Mouse (Mus musculus) embryonic facial prominence, embryonic 15.5 days (tissue): ENCODE measurements around the gene Ifitm1. TPM values are rescaled to one million over a fixed set of nuclear protein-coding genes. Genes with fewer than 3 reads are reported as not detected.

Experiments used
- ATAC-seq: fragments of 200-750 bp; cut with Nextera tagmentation; 2 replicates; pipeline ENCODE4 v1.8.0; 2017; ENCODE audit warnings: low read depth, moderate TSS enrichment; ENCODE audit not compliant: insufficient number of reproducible peaks, low FRiP score, low TSS enrichment
- H3K27ac ChIP-seq: fragments of 300-500 bp; sonication (generic); replicated peaks from 2 replicates; pipeline ENCODE4 v1.5.1; 2015; ENCODE audit warnings: mild to moderate bottlenecking, inconsistent platforms
- H3K27me3 ChIP-seq: fragments of 300-500 bp; sonication (generic); 2 replicates; pipeline ENCODE4 v1.6.1; 2015; ENCODE audit warnings: inconsistent platforms
- H3K36me3 ChIP-seq: fragments of 300-500 bp; sonication (generic); 2 replicates; pipeline ENCODE4 v1.6.1; 2015; ENCODE audit warnings: mild to moderate bottlenecking, inconsistent platforms
- H3K4me1 ChIP-seq: fragments of 300-500 bp; sonication (generic); 2 replicates; pipeline ENCODE4 v1.6.1; 2015; ENCODE audit warnings: inconsistent platforms
- H3K4me2 ChIP-seq: fragments of 300-500 bp; sonication (generic); replicated peaks from 2 replicates; pipeline ENCODE4 v1.6.1; 2015; ENCODE audit warnings: mild to moderate bottlenecking, inconsistent platforms
- H3K4me3 ChIP-seq: fragments of 300-500 bp; sonication (generic); replicated peaks from 2 replicates; pipeline ENCODE4 v1.5.1; 2015; ENCODE audit warnings: mild to moderate bottlenecking, inconsistent platforms
- H3K9ac ChIP-seq: fragments of 300-500 bp; sonication (generic); 2 replicates; pipeline ENCODE4 v1.6.1; 2015; ENCODE audit warnings: inconsistent platforms
- H3K9me3 ChIP-seq: fragments of 300-500 bp; sonication (generic); replicated peaks from 2 replicates; pipeline ENCODE4 v1.6.1; 2016; ENCODE audit warnings: inconsistent platforms
- WGBS: fragments of 180-500 bp; shearing (Covaris S2); methylation state at CpG from one replicate; pipeline ENCODE4 v1.1.7; 2015; 5-methylcytosine and 5-hydroxymethylcytosine counted together
- polyA plus RNA-seq: library from polyadenylated mRNA; unstranded; fragments of >200 nt; fragmentation: Nextera tagmentation; extraction: Ambion mirVana; gene quantifications from 2 replicates; pipeline ENCODE4 v1.2.1, GENCODE M21; 2015

Ifitm1 gene
- polyA plus RNA-seq, 1 experiment from 2014 or later, result 137 TPM

DNA sequence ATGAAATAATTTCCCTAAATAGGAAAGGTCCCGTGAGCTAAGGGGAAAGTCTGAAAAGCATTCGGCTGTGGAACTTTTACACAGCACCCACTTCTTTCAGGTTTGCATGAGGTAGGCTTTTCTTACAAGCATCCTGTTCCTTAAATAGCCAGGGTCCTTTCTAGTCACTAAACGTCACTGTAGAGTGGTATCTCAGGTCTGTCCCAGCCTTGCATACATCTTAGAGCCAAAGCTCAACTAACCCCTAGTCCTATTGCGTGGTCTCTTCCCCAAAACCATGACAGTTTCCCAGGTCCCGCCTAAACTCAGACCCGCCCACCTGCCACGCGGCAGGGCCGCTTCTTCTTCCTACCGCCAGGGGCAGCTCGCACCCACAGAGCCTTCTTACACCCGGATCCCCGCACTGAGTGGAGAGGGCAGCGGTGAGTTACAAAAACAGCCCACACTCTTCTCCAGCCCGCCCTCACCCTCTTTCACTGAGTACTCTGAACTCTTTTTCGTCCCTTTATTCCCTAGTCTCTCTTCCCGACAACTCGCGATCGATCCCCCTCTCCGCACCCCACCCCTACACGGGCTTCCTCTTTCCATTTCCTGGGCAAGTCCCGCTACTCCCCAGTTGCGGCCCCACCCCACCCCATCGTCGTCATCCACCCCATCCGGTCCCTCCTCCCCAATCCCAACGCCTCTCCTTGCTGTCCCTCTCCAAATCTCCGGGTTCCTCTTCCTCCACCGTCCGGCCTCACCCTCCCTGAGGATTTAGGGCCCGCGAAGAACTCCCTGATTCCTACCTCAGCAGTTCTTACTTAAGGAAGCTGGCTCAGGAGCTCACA lies 25.6 kb upstream of the Ifitm1 start, which contains the start of gene Pgghg:
Pgghg (plus strand) TSS at position 170 of the 830 bp plus-strand sequence.
- Histone ChIP-seq H3K27ac (peak within 1 kb of the TSS; percentile 99), H3K9ac (peak within 1 kb of the TSS; percentile 51), H3K27me3 (0 out of 2 replicates have a peak, but pooled peaks cover 4% of the 10 kb centered on the region), H3K36me3 (peaks cover 21% of the 10 kb centered on the region), H3K9me3 (no peaks in the 10 kb centered on the region), H3K4me3 (peak within 1 kb of the TSS; percentile 59), H3K4me1 (peaks cover 41% of the 10 kb centered on the region), H3K4me2 (peak within 1 kb of the TSS; percentile 64)
- peak; percentile 89 for ATAC-seq
- WGBS, result 2% methylated on average over 33 of the region's 33 CpGs

DNA sequence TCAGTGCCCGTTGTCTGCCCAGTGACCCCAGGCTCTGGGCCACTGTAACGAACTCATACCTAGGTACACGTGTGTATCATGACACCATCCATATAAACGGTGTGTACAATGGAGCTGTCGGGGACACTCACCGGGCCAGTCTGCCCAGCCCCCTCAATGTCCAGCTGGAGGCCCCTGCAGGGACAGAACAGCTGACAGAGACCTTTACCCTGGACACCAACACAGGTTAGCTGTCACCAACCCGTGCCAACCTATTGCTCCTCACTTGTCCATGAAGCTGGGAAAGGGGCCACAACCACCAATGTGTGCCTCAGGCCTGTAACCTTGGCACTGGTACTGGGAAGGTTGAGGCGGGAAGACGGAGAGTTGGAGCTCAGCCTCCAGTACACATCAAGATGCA lies 24.7 kb upstream of the Ifitm1 start:
- Histone ChIP-seq H3K9ac (peak overlapping the region; percentile 51), H3K4me1 (peaks cover 41% of the 10 kb centered on the region), H3K27me3 (no peaks in the 10 kb centered on the region), H3K9me3 (no peaks in the 10 kb centered on the region), H3K36me3 (peaks cover 30% of the 10 kb centered on the region), H3K27ac (peak overlapping the region; percentile 99), H3K4me3 (peak overlapping the region; percentile 59), H3K4me2 (peak overlapping the region; percentile 64)
- no peak for ATAC-seq
- 45% methylated on average over 9 of the region's 9 CpGs for WGBS

DNA sequence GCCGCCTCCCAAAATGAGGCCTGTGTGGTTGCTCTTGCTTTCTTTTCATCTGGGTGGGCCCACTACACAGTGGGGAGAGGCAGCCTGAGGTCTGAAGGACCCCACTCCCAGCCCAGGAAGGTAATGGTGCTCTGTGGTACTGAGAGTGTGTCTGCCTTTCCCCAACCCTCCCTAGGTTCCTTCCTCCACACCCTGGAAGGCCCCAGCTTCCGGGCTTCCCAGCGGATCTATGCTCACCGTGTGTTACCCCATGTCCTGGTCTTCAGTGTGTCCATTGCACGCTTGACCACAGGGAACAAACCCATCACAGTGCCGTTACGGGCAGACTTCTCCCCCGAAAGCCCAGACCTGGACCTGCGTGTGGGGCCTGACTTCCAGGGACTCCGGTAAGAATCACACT lies 24.2 kb upstream of the Ifitm1 start:
- Histone ChIP-seq H3K36me3 (peaks cover 35% of the 10 kb centered on the region), H3K4me2 (peak overlapping the region; percentile 64), H3K9ac (no peak overlapping the region), H3K4me1 (peaks cover 41% of the 10 kb centered on the region), H3K27me3 (no peaks in the 10 kb centered on the region), H3K4me3 (no peak overlapping the region), H3K27ac (peak overlapping the region; percentile 99), H3K9me3 (no peaks in the 10 kb centered on the region)
- whole genome bisulfite sequencing, result 85% methylated on average over 10 of the region's 10 CpGs
- no peak for ATAC-seq

DNA sequence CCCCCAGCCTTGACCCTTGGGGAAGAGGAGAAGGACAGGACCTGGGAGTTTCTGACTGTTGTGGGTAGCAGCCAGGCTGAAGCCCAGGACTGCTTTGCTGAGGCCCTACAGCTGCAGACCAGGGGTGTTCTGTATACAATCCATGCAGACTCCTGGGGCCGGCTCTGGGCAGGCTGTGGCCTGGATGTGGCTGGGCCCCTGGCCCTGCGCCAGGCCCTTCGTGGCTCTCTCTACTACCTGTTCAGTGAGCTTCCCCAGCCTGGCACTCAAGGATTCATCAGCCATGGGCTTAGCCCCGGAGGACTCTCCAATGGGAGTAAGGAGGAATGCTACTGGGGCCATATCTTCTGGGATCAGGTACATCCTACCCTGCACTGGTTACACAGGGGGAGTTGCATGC lies 23.7 kb upstream of the Ifitm1 start:
- H3K9ac ChIP-seq, result no peak overlapping the region
- no peak overlapping the region for H3K4me3 ChIP-seq

DNA sequence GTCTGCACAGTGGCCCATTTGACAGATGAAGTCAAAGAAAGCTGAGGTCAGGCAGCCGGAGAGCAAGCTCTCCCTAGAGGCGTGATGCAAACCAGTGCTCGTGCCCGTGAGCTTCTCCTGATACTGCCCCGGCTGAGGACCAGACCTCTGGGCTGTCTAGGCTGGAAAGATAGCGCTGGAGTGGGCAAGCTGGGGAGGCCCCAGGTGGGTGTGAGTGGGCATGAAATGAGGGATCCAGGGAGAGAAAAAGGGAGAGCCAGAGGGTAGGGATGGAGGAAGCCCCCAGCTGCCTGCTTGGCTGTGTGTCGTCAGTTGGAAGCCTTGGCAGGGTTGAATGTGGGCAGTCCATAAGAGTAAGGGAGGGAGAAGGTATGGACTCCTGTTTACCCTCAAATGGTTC lies 22.8 kb upstream of the Ifitm1 start:
- no peak overlapping the region; the same call in 1 of the 2 replicates for H3K27ac ChIP-seq
- ATAC-seq, result no peak
- H3K4me2 ChIP-seq, result no peak overlapping the region
- peaks cover 49% of the 10 kb centered on the region for H3K36me3 ChIP-seq
- peaks cover 37% of the 10 kb centered on the region for H3K4me1 ChIP-seq
- 83% methylated on average over 7 of the region's 7 CpGs for WGBS
- no peak overlapping the region for H3K4me3 ChIP-seq
- H3K9ac ChIP-seq, result no peak overlapping the region
- H3K27me3 ChIP-seq, result no peaks in the 10 kb centered on the region
- H3K9me3 ChIP-seq, result no peaks in the 10 kb centered on the region

More for the DNA sequence above, 23.7 kb upstream of the Ifitm1 start:
- Histone ChIP-seq H3K9me3 (no peaks in the 10 kb centered on the region), H3K27me3 (no peaks in the 10 kb centered on the region), H3K27ac (peak overlapping the region; percentile 99), H3K4me1 (peaks cover 41% of the 10 kb centered on the region), H3K4me2 (no peak overlapping the region), H3K36me3 (peaks cover 40% of the 10 kb centered on the region)
- no peak for ATAC-seq
- 75% methylated on average over 4 of the region's 4 CpGs for WGBS

DNA sequence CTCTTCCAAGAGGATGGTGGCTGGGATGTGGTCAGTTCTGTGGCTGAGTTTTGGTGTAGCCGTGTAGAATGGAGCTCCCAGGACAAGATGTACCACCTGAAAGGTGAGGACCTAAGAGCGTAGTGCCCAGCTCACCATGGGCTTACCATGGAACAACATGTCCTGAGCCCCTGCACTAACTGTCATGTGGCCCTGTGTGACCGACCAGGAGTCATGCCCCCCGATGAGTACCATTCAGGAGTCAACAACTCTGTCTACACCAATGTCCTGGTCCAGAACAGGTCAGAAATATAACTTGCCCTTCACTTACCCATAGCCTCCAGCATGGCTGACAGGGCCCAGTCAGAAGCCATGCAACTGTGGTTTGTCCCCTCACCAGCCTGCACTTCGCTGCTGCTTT lies 21.8 kb upstream of the Ifitm1 start:
- no peaks in the 10 kb centered on the region for H3K27me3 ChIP-seq
- H3K4me2 ChIP-seq, result no peak overlapping the region
- H3K27ac ChIP-seq, result no peak overlapping the region
- H3K9me3 ChIP-seq, result no peaks in the 10 kb centered on the region
- no peak for ATAC-seq
- H3K4me3 ChIP-seq, result no peak overlapping the region
- peaks cover 57% of the 10 kb centered on the region for H3K36me3 ChIP-seq
- H3K4me1 ChIP-seq, result peaks cover 35% of the 10 kb centered on the region
- H3K9ac ChIP-seq, result no peak overlapping the region
- WGBS, result 95% methylated on average over 5 of the region's 5 CpGs

DNA sequence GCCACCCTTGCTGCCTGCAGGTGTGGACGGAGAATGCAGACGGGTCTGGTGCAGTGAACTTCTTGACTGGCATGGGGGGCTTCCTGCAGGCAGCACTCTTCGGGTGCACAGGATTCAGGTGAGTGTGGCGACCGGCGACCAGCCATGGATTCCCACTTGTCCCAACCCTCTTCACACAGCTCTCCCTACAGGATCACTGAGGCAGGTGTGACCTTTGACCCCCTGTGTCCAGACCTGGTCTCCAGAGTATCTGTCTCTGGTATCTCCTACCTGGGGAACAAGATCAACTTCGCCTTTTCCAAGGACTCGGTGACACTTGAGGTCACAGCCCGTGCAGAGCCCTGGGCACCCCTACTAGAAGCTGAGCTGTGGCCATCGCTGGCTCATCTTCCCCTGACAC lies 20.7 kb upstream of the Ifitm1 start:
- H3K27ac ChIP-seq, result no peak overlapping the region
- H3K4me2 ChIP-seq, result no peak overlapping the region
- WGBS, result 88% methylated on average over 10 of the region's 10 CpGs
- H3K4me3 ChIP-seq, result no peak overlapping the region
- H3K9ac ChIP-seq, result no peak overlapping the region
- no peaks in the 10 kb centered on the region for H3K27me3 ChIP-seq
- peaks cover 57% of the 10 kb centered on the region for H3K36me3 ChIP-seq
- H3K9me3 ChIP-seq, result no peaks in the 10 kb centered on the region
- H3K4me1 ChIP-seq, result peaks cover 35% of the 10 kb centered on the region
- ATAC-seq, result no peak

DNA sequence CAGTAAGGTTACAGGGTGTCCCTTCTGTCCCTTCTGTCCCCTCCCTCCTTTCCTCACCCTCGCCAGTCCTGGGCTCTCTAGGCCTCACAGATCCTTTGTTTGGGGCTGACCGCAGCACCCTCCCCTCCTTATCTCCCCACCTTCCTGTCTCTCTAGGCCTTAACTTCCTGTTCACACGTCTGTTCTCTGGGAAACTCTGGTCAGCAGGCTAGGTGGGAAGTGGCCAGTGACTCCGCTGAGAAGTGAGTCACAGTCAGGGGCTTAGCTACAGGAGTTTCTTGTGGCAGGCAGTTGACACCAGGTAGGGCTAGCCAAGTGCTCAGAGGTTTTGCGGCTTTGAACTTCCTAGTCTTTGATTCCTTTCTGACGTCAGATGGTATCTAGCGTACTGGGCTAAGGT lies 20.0 kb upstream of the Ifitm1 start:
- H3K36me3 ChIP-seq, result peaks cover 57% of the 10 kb centered on the region
- H3K4me1 ChIP-seq, result peaks cover 42% of the 10 kb centered on the region
- H3K4me3 ChIP-seq, result no peak overlapping the region
- 0 out of 2 replicates have a peak overlapping the region, but pooled peaks have one; percentile 17 for H3K27ac ChIP-seq
- no peaks in the 10 kb centered on the region for H3K27me3 ChIP-seq
- 70% methylated on average over 7 of the region's 7 CpGs for WGBS
- H3K4me2 ChIP-seq, result no peak overlapping the region
- no peak overlapping the region for H3K9ac ChIP-seq
- no peaks in the 10 kb centered on the region for H3K9me3 ChIP-seq
- no peak for ATAC-seq

DNA sequence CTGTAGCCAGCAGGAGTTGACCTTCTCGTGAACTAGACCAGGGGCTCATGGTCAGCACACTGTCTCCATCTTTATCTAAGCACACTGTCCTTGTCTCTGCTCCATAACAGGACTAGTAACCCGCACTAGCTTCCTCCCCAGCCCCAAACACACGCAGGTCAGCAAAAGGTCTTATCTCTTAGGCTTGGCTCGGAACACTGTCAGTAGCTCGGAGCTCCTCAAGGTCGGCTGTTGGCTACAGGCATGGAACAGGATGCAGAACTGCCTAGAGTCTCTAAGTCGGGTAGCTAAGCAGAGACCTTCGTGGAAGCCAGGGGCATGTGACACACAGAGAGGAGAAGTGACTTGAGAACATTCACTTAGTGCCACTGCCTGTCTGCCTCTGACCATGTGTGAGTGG lies 18.9 kb upstream of the Ifitm1 start:
- Histone ChIP-seq H3K36me3 (peaks cover 62% of the 10 kb centered on the region), H3K9ac (no peak overlapping the region), H3K4me3 (no peak overlapping the region), H3K27me3 (no peaks in the 10 kb centered on the region), H3K9me3 (no peaks in the 10 kb centered on the region), H3K27ac (0 out of 2 replicates have a peak overlapping the region, but pooled peaks have one; percentile 17), H3K4me1 (peaks cover 42% of the 10 kb centered on the region), H3K4me2 (no peak overlapping the region)
- 87% methylated on average over 8 of the region's 8 CpGs for WGBS
- no peak for ATAC-seq

DNA sequence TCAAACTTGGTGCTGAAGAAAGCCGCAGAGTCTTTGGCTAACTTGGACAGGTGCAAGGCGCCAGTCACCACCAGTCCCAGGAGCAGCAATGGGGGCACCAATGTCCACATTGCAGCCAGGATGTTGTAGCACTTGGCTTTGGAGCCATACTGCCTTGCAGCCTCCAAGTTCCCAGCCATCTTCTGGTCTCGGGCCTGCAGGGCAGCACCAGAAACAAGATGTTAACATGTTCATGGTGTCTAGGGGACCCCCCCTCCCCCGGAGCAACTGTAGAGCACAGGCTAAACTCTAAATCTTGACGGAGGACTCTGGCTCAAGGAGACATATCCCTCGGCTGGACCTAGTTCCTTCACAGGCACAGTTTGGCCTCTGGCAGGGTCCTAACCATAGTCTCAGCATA lies 17.8 kb upstream of the Ifitm1 start:
- Histone ChIP-seq H3K4me2 (no peak overlapping the region), H3K36me3 (peaks cover 60% of the 10 kb centered on the region), H3K4me3 (no peak overlapping the region), H3K27me3 (no peaks in the 10 kb centered on the region), H3K9ac (no peak overlapping the region), H3K4me1 (peaks cover 49% of the 10 kb centered on the region), H3K9me3 (no peaks in the 10 kb centered on the region), H3K27ac (peak overlapping the region; percentile 51; the same call in 1 of the 2 replicates)
- no peak for ATAC-seq
- 82% methylated on average over 6 of the region's 6 CpGs for WGBS

DNA sequence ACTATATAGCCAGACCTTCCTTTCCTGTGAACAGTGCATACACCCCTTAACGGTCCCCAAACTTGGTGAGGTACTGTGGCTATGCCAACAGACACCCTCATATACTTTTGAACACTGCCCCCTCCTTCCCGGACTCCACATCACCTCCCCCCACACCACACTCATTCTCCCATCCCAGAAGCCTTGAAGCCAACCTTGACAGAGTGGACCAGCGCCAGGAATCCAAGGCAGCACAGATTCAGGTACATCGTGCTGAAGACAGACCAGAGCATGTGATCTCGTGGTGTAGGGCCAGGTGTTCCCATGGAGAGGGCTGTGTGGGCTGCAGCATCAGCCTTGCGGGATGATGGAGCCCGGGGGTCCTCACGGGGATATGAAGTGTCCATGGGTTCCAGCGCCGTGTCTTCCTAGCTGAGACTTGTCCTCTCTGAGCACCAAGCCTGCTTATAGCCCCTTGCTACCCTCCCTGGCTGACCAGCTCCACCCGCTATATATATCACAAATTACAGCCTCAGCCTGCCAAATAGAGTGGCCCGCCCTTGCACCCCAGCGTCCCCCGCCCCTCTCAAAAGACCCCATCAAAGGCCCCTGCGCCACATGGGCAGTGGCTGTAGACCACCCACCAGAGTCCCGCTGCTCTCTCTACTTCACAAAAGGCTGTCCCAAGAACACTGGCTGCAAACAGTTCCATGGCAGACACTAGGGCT lies 17.0 kb upstream of the Ifitm1 start, which contains the start of gene Ifitm5:
Ifitm5 (minus strand) TSS at position 468 of the 707 bp plus-strand sequence.
- H3K27ac ChIP-seq, result peak within 1 kb of the TSS; percentile 70
- no peak for ATAC-seq

More for the DNA sequence above, 17.0 kb upstream of the Ifitm1 start, which contains the start of gene Ifitm5:
- no peaks in the 10 kb centered on the region for H3K27me3 ChIP-seq
- H3K4me3 ChIP-seq, result no peak within 1 kb of the TSS
- 80% methylated on average over 16 of the region's 16 CpGs for WGBS
- peaks cover 51% of the 10 kb centered on the region for H3K4me1 ChIP-seq
- peaks cover 56% of the 10 kb centered on the region for H3K36me3 ChIP-seq
- H3K4me2 ChIP-seq, result peak within 1 kb of the TSS; percentile 27
- H3K9me3 ChIP-seq, result no peaks in the 10 kb centered on the region
- H3K9ac ChIP-seq, result no peak within 1 kb of the TSS
